Mouse (Mus musculus) stomach, postnatal 0 days (tissue): Measurements from ENCODE around the gene Gal3st1.

Source experiments
- CTCF ChIP-seq: IDR thresholded peaks from 2 replicates; pipeline ENCODE4 v1.5.1; 2016; ENCODE audit warnings: antibody characterized with exemption, low read depth, mild to moderate bottlenecking, moderate library complexity
- EP300 ChIP-seq: optimal IDR thresholded peaks from 2 replicates; pipeline ENCODE3; 2016; ENCODE audit warnings: antibody characterized with exemption

- no peak for TF ChIP-seq CTCF
- no peak for TF ChIP-seq EP300
Measured at GRCm38 (mm10) chr11:3970361-3970760, 13.1 kb upstream of the Gal3st1 start.
